Mouse (Mus musculus) ES-Bruce4 (cell line): ENCODE results near the gene Gpr68. TPM values are rescaled to one million over a fixed set of nuclear protein-coding genes. Genes with fewer than 3 reads are reported as not detected.

Source experiments
- H3K27ac ChIP-seq: 2 replicates; pipeline ENCODE4 v1.5.1; 2012; ENCODE audit warnings: low read length, inconsistent platforms; ENCODE audit not compliant: insufficient read depth
- H3K27me3 ChIP-seq: 2 replicates; pipeline ENCODE4 v1.6.1; 2012; ENCODE audit warnings: mild to moderate bottlenecking, low read length, inconsistent platforms; ENCODE audit not compliant: control insufficient read depth, poor library complexity, insufficient read depth, severe bottlenecking
- H3K36me3 ChIP-seq: 2 replicates; pipeline ENCODE4 v1.6.1; 2012; ENCODE audit warnings: inconsistent platforms, mild to moderate bottlenecking, low read length, moderate library complexity; ENCODE audit not compliant: control insufficient read depth, poor library complexity, insufficient read depth, severe bottlenecking
- H3K4me1 ChIP-seq: one replicate; pipeline ENCODE4 v1.8.1; 2011; ENCODE audit warnings: low read length; ENCODE audit not compliant: control insufficient read depth, insufficient read depth
- H3K4me3 ChIP-seq: 2 replicates; pipeline ENCODE4 v1.5.1; 2011; ENCODE audit warnings: low read depth, mild to moderate bottlenecking, low read length
- H3K9ac ChIP-seq: 2 replicates; pipeline ENCODE4 v1.6.1; 2012; ENCODE audit warnings: low read depth, mild to moderate bottlenecking, inconsistent platforms; ENCODE audit not compliant: poor library complexity, severe bottlenecking
- H3K9me3 ChIP-seq: replicated peaks from 2 replicates; pipeline ENCODE4 v1.6.1; 2012; ENCODE audit warnings: mild to moderate bottlenecking, low read length, inconsistent platforms; ENCODE audit not compliant: control insufficient read depth, poor library complexity, insufficient read depth, severe bottlenecking
- CTCF ChIP-seq: IDR thresholded peaks from one replicate; pipeline ENCODE4 v1.8.1; 2011; ENCODE audit warnings: low read depth, low read length
- EP300 ChIP-seq: IDR thresholded peaks from 2 replicates; pipeline ENCODE4 v1.6.1; 2011; ENCODE audit warnings: low read depth, low read length; ENCODE audit not compliant: insufficient read depth
- POLR2A ChIP-seq: IDR thresholded peaks from one replicate; pipeline ENCODE4 v1.8.1; 2011; ENCODE audit warnings: low read length; ENCODE audit not compliant: insufficient read depth
- polyA plus RNA-seq: library from polyadenylated mRNA; stranded (reverse); fragments of >200 nt; gene quantifications from 2 replicates; pipeline ENCODE4 v1.2.4, GENCODE M21; 2011; ENCODE audit warnings: low read depth; ENCODE audit not compliant: missing spikeins, insufficient read depth, insufficient read length

Gpr68 gene
- polyA plus RNA-seq, 1 experiment, result 0.43 TPM

- Histone ChIP-seq H3K9ac (no peak overlapping the region), H3K27me3 (no peaks in the 10 kb centered on the region), H3K4me1 (no peaks in the 10 kb centered on the region), H3K36me3 (no peaks in the 10 kb centered on the region), H3K4me3 (no peak overlapping the region), H3K9me3 (no peaks in the 10 kb centered on the region), H3K27ac (no peak overlapping the region)
- TF ChIP-seq CTCF (no peak), POLR2A (no peak), EP300 (no peak)
These were observed 36.2 kb downstream of the Gpr68 start for GRCm38 (mm10) chr12:100871841-100872240.

- Histone ChIP-seq H3K27ac (no peak overlapping the region), H3K9ac (no peak overlapping the region), H3K9me3 (no peaks in the 10 kb centered on the region), H3K27me3 (no peaks in the 10 kb centered on the region), H3K4me3 (no peak overlapping the region), H3K36me3 (no peaks in the 10 kb centered on the region), H3K4me1 (no peaks in the 10 kb centered on the region)
- TF ChIP-seq POLR2A, result no peak
- TF ChIP-seq CTCF, result no peak
- TF ChIP-seq EP300, result no peak
These were observed 36.8 kb downstream of the Gpr68 start for GRCm38 (mm10) chr12:100871234-100871633.

- TF ChIP-seq POLR2A, result no peak
- TF ChIP-seq EP300, result no peak
- no peak for TF ChIP-seq CTCF
- Histone ChIP-seq H3K27ac (no peak overlapping the region), H3K27me3 (no peaks in the 10 kb centered on the region), H3K9me3 (no peaks in the 10 kb centered on the region), H3K4me1 (no peaks in the 10 kb centered on the region), H3K9ac (no peak overlapping the region), H3K4me3 (no peak overlapping the region), H3K36me3 (no peaks in the 10 kb centered on the region)
These were observed 39.9 kb downstream of the Gpr68 start for GRCm38 (mm10) chr12:100868049-100868622.

- no peaks in the 10 kb centered on the region for H3K36me3 ChIP-seq
- no peaks in the 10 kb centered on the region for H3K9me3 ChIP-seq
- TF ChIP-seq POLR2A, result no peak
- TF ChIP-seq CTCF, result no peak
- TF ChIP-seq EP300, result no peak
- no peak overlapping the region for H3K9ac ChIP-seq
- no peak overlapping the region for H3K4me3 ChIP-seq
- no peaks in the 10 kb centered on the region for H3K27me3 ChIP-seq
- no peaks in the 10 kb centered on the region for H3K4me1 ChIP-seq
- H3K27ac ChIP-seq, result no peak overlapping the region
These were observed 40.9 kb downstream of the Gpr68 start for GRCm38 (mm10) chr12:100867097-100867496.

GRCm38 (mm10) chr12:100865509-100866078 lies 42.4 kb downstream of the Gpr68 start:
- Histone ChIP-seq H3K9ac (no peak overlapping the region), H3K4me3 (no peak overlapping the region), H3K27ac (no peak overlapping the region), H3K36me3 (no peaks in the 10 kb centered on the region), H3K9me3 (no peaks in the 10 kb centered on the region), H3K4me1 (no peaks in the 10 kb centered on the region), H3K27me3 (no peaks in the 10 kb centered on the region)
- TF ChIP-seq CTCF (no peak), EP300 (no peak), POLR2A (no peak)

GRCm38 (mm10) chr12:100865072-100865471 lies 42.9 kb downstream of the Gpr68 start:
- no peaks in the 10 kb centered on the region for H3K9me3 ChIP-seq

More at GRCm38 (mm10) chr12:100865072-100865471, 42.9 kb downstream of the Gpr68 start:
- Histone ChIP-seq H3K36me3 (no peaks in the 10 kb centered on the region), H3K9ac (no peak overlapping the region), H3K4me3 (no peak overlapping the region), H3K27ac (no peak overlapping the region), H3K27me3 (no peaks in the 10 kb centered on the region), H3K4me1 (no peaks in the 10 kb centered on the region)
- TF ChIP-seq EP300 (no peak), CTCF (no peak), POLR2A (no peak)
